Mouse (Mus musculus) spleen, adult 12 weeks (tissue): ENCODE data around the gene Adss.

Experiments
- DNase-seq: peaks from one replicate; pipeline ENCODE4 v3.0.0; 2022; ENCODE audit warnings: low spot score

Adss gene

DNA sequence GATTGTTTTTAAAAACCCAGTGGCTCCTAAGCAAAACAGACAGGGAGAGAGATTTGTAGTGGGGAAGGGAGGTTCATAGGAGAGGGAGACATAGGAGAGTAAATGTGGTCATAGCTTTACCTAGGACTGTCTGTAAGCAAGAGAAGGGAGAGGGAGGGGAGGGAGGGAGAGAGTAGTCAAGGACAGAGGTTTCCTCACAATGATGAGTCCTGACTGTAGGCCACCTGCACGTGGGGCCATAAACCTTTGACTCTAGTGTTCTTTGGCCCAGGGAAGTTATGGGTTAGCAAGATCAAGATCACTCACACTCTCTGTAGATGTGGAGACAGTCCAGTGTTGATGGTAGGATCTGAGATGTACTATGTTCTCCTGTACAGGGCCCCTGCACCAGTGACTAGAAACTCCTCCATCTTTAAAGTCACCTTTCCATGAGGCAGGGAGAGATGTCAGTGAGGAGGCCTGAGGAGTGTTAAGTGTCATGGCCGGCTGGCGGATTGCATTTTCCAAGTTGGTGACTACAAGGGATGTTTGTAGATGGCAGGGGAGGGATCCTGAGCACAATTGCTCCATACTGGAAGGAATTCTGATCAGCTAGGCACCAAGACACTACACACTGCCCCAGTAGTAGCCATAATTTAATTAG lies 68.3 kb downstream of the Adss start:
- DNase-seq: no peak

DNA sequence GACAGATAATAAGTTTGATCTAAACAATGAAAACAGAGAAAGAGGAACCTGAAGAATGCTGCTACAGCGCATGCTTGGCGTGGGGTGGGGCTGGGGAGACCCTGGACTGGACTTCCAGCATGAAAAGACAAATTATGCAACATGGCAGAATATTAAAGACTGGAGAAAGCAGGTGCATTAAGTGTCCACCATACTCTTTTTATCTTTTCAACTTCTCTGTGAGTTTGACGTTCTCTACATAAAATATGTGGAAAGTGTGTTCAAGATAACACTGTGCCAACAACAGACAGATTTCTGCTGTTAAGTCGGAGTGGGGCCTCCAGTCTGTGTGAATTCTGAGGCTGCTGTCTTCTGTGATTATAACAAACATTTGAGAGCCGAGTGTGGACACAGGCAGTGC lies 69.4 kb downstream of the Adss start:
- DNase-seq: no peak

DNA sequence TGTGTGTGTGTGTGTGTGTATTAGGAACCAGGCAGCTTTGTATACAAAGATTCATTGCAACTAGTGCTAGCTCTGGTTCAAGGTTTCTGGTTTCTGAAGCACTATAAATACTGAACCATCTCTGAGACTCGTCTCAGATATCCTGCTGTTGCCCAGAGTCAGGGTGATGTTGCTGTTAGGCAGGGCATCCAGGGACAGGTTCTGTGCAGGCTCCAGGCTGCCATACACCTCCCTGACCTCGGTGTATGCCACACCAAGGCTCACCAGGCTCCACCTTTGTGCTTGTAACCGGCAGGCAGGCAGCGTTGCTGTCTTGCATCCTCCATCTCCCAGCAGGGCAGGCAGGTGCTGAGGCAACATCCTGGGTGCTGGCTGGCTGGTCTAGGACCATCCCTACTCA lies 72.5 kb downstream of the Adss start:
- DNase-seq: no peak

DNA sequence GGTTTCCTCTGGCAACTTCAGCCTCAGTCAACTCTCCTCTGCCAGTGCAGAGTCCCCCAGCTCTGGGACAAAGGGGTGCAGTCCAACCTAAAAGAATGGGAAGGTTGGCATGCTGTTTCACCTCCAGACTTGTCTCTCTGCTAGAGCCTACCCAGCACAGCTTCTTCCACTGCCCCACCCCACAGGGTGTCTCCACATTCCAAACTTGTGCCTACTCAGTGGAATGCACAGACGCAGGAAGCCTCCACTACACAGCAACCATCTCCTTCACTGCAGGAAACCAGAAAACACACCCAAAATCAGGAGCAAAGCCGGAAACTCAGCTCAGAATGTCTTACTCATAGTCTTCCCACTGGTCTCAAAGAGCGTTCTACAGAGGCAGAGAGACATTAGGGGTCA lies 77.3 kb downstream of the Adss start:
- DNase-seq: no peak

DNA sequence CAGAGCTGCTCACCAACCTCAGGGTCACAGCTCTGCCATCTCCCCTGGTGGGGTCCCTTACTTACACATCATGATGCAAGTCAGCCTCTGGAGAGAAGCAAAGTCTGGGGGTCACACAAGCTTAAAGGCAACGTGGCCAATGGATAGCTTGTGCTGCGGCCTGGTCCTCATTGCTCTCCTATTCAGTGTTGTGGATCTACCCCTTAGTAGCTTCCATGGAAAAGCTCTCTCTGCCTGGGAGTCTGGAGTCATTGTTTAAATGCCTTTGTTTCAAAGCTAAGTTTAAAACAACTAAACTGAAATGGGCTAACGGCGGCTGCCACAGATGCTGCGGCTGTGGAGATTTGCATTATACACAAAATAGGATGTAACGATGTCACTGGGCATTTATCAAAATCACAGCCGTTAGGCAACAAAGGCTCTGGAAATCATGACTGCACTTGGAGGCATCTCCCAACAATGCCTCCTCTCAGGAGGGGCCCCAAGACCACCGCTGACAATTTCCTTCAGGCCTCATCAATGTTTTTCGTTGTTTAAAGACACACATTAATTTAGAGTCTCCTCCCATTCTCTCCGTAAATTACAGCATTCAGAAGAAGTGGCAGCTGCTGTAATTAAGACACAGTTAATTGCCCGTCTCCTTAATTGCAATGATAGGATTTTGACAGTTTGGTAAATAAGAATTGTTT lies 77.8 kb downstream of the Adss start:
- no peak for DNase-seq

DNA sequence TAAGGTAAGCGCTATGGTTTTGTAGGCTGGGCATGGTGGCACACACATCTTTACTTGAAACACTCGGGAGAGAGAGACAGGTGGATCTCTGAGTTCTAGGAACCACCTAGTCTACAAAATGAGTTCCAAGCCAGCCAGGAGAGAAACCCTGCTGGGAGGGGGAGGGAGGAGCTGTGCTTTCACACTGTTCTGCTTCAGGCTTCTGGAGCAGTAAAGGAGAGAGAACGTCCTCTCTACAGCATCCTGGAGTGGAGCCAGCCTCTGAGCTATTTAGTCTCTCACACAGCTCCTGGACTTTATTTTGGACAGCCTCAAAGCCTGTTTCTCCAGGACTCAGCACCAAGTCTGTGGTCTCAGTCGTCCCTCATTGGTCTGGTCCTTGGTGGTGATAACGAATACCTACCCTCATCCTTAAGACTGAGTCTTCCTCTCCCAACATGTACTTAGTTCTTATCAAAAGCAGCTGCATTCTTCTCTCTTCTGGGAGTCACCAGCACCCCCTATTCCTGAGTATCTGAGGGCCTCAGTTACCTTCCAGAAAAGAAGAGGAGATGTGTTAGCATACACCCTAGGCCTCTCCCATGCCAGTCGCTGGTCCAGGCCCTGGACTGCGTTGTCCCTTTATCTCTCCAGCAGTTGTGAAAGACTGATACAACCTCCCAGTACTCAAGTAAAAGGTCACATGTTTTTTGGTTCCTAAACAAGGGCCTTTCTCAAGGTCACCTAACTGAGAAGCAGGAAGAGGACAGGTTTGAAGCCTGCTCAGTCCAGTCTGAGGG lies 79.1 kb downstream of the Adss start:
- no peak for DNase-seq

DNA sequence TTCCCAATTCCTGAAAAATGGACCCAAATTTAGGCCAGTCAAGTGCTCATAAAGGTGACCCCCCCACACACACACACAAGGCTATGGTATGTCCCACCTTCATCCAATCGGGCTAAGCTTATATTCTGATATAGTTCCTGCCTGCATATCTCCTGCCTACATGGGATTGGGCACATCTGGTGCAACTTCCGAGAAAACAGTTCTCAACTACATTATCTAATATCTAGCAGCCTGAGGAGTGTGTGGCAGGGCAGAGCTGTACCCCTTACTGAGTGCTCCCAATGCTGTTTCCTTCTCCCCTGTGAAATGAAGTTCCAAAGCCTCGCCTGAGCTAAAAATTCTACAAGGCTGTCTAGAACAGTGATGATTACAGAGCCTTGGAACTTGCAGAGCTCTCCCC lies 79.9 kb downstream of the Adss start:
- DNase-seq: no peak

DNA sequence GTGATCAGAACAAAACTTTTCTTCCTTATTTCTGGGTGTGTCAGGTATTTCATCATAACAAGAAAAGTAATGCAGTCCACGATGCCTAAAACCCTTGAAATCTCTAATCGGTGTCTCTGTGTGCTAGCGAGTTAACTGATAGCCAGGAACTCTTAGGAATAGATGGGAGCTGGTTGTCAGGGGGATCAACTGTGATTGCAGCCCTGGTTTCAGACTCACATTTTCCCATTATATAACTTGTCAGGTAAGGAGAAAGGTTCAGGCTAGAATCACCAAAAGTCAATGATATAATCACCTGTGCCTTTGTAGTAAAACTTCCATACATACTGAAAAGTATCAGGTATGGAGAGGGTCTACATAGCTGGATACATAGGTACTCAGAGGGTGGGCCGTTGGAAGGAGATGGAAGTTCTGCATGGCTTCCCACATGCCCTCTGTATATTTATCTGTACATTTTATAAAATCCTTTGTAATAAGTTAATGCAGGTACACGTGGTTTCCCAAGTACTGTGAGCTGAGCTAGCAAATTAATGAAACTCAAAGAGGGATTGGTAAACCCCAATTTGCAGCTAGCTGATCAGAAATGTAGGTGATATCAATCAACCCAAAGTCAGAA lies 81.8 kb downstream of the Adss start:
- DNase-seq: no peak

DNA sequence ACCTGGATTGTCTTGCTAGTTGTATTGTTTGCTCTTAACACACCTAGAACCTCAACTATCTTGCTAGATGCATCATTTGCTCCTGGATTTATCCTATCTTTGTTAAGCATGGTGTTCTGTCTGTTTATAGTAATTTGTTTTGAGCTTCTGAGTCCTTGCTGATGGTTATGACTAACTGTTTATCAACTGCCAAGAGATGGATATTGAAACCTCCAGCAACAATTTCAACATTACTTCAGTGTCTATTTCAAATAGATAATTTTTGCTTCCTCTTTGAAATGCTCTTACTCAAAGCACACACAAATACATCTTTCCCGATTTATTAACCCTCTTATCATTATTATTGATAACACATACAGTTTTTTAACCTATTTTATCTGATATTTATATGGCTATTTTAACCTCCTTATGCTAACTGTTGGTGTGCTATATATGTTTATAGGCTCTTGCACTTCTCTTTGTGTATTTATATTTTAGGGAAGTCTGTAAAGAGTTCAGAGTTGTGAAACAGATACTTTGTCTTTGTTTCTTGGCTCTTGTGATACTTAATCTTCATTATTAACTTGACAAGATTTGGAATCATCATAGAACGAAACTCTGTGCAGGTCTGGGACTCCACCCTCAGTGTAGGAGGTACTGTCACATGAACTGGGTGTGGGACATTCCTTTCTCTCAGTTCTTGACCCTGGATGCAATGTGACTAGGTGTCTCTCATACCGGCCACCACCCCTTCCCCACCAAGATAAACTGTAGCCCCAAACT lies 82.5 kb downstream of the Adss start:
- no peak for DNase-seq
